Comparison of ENCODE assay signal across 8 mouse cellular contexts in the genomic region with DNA sequence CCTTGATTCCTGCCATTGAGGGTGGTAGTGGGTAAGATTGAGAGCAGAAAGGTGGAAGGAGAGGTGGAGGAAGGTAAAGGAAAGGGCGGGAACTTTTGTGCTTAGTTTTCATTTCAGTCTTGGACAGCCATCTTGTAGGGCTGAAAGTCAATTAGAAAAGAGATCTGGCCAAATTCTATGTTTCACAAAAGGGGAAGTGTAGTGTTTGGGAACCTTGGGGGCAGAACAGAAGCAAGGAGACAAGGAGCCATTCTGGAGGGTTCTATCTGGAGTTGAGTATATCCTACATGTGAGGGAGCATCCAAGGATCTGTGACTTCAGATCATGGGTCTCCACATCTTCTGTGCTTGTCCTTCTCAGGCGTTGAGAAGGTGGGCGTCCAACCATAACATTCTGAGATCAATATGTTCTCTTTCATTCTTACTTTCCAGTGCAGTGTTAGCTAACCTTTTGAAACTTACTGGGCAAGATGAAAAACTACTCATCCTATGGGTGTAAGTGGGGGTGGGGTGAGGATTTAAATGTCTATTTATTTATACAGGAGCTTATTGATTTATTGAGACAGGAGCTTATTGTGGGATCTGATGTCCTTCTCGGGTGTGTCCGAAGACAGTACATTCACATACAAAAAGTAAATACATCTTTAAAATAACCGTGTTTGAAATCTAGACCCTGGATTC. TPM values are rescaled to one million over a fixed set of nuclear protein-coding genes. Genes with fewer than 3 reads are reported as not detected.
A peak's percentile ranks its signal among the peaks of the same experiment; 100 is the strongest.
DNase-seq lines count a peak whose midpoint lies in the region; ATAC-seq and TF ChIP-seq lines count a peak whose summit lies in the region.

No protein-coding gene starts in this region.

- 58% methylated on average over 6 of the region's 6 CpGs for WGBS in hindbrain, embryonic 13.5 days
- 54% methylated on average over 6 of the region's 6 CpGs for WGBS in midbrain, postnatal 0 days

- no peaks in the 10 kb centered on the region for H3K9me3 ChIP-seq in hindbrain, embryonic 13.5 days
- no peaks in the 10 kb centered on the region for H3K9me3 ChIP-seq in midbrain, postnatal 0 days (ENCODE audit: low read length)

- H3K4me3 ChIP-seq in left cerebral cortex, adult 2 months: peak overlapping the region; percentile 71
- peak overlapping the region; percentile 99 for H3K4me3 ChIP-seq in hindbrain, embryonic 13.5 days
- H3K4me3 ChIP-seq in midbrain, postnatal 0 days (ENCODE audit: low read depth, low read length): peak overlapping the region; percentile 79

- H3K9ac ChIP-seq in hindbrain, embryonic 13.5 days: peak overlapping the region; percentile 98
- peak overlapping the region; percentile 90 for H3K9ac ChIP-seq in midbrain, postnatal 0 days (replicated peaks; ENCODE audit: low read length, poor library complexity, severe bottlenecking)

- peak overlapping the region; percentile 97 for H3K27ac ChIP-seq in left cerebral cortex, adult 2 months
- H3K27ac ChIP-seq in hindbrain, embryonic 13.5 days: peak overlapping the region; percentile 96
- H3K27ac ChIP-seq in midbrain, postnatal 0 days (ENCODE audit: low read depth, low read length): peak overlapping the region; percentile 96

- H3K4me1 ChIP-seq in hindbrain, embryonic 13.5 days (replicated peaks): peaks cover 40% of the 10 kb centered on the region
- H3K4me1 ChIP-seq in midbrain, postnatal 0 days (ENCODE audit: insufficient read depth, low read length): peaks cover 6% of the 10 kb centered on the region; the same call in 1 of the 2 replicates

- intact Hi-C loops in left cerebral cortex, adult 2 months (cut with DNase I): loop anchor here (1.0 kb wide), 1 partner anchor 166 kb away; a partner anchor contains a TSS
- intact Hi-C loops in left cerebral cortex, postnatal 25 days (cut with DNase I): loop anchor here (5.0 kb wide), 1 partner anchor 168 kb away; a partner anchor contains a TSS

- DNase-seq in left cerebral cortex, adult 2 months (ENCODE audit: extremely low spot score in 1 of 2, low spot score in 2 of 2): no peak
- DNase-seq in left cerebral cortex, postnatal 25 days (ENCODE audit: low spot score in 2 of 2): no peak
- DNase-seq in c-Kit-negative CD71-positive TER-119-positive erythroid progenitor cells, embryonic 14.5 days (ENCODE audit: low read depth, low spot score): peak; percentile 5
- DNase-seq in midbrain, postnatal 0 days (ENCODE audit: low spot score): no peak
- no peak for DNase-seq in gastrocnemius, postnatal 25 days
- no peak for DNase-seq in urinary bladder, postnatal 4 days (ENCODE audit: low spot score in 2 of 2)
- no peak for DNase-seq in lung, postnatal 36 days

- TF ChIP-seq CTCF in left cerebral cortex, adult 2 months (IDR thresholded peaks at IDR 0.05): no peak
- no peak for TF ChIP-seq CTCF in midbrain, postnatal 0 days (IDR thresholded peaks at IDR 0.05)

- ATAC-seq in hindbrain, embryonic 13.5 days (ENCODE audit: low FRiP score): no peak
- no peak for ATAC-seq in midbrain, postnatal 0 days (ENCODE audit: low FRiP score)

- peak overlapping the region; percentile 70 for H3K4me2 ChIP-seq in hindbrain, embryonic 13.5 days
- peak overlapping the region; percentile 61 for H3K4me2 ChIP-seq in midbrain, postnatal 0 days (ENCODE audit: low read depth, low read length, poor library complexity, severe bottlenecking)

- H3K27me3 ChIP-seq in hindbrain, embryonic 13.5 days: no peaks in the 10 kb centered on the region
- no peaks in the 10 kb centered on the region for H3K27me3 ChIP-seq in midbrain, postnatal 0 days (ENCODE audit: insufficient read depth, low read length)

- H3K36me3 ChIP-seq in hindbrain, embryonic 13.5 days: no peaks in the 10 kb centered on the region
- H3K36me3 ChIP-seq in midbrain, postnatal 0 days (ENCODE audit: insufficient read depth, low read length): no peaks in the 10 kb centered on the region

RNA-seq across cellular contexts. Expression of a gene that starts 0.5 kb away (rescaled TPM):
- 100 to 1,000 TPM; 157 to 169 TPM for total RNA-seq in left cerebral cortex, adult 2 months (2021)
- 100 to 1,000 TPM; 165 to 179 TPM for total RNA-seq in left cerebral cortex, postnatal 25 days (2021)
- 323 and 327 TPM in 2 replicates for polyA plus RNA-seq in hindbrain, embryonic 13.5 days (2015; fragmentation: Nextera tagmentation; extraction: Ambion mirVana)
- total RNA-seq in midbrain, postnatal 0 days (2014; rRNA removed): 183 and 253 TPM in 2 replicates
- polyA plus RNA-seq in midbrain, postnatal 0 days (2015; fragmentation: Nextera tagmentation; extraction: Ambion mirVana): 347 and 362 TPM in 2 replicates
- total RNA-seq in gastrocnemius, postnatal 25 days (2021): 10 to 100 TPM; 61.5 to 70.9 TPM

RNA-seq across cellular contexts. Expression of a gene that starts 0.8 kb away (rescaled TPM):
- total RNA-seq in left cerebral cortex, adult 2 months (2021): 1 to 10 TPM in 1 of 2 experiments, not detected in 1; 1.6 TPM
- total RNA-seq in left cerebral cortex, postnatal 25 days (2021): 1 to 10 TPM in 1 of 2 experiments, not detected in 1; 2.0 TPM
- polyA plus RNA-seq in hindbrain, embryonic 13.5 days (2015; fragmentation: Nextera tagmentation; extraction: Ambion mirVana): not detected in 2 replicates
- total RNA-seq in midbrain, postnatal 0 days (2014; rRNA removed): not detected in 2 replicates
- polyA plus RNA-seq in midbrain, postnatal 0 days (2015; fragmentation: Nextera tagmentation; extraction: Ambion mirVana): not detected in 2 replicates
- not detected for total RNA-seq in gastrocnemius, postnatal 25 days (2021)
